Mouse (Mus musculus) adrenal gland, postnatal 36 days (tissue): Measurements from ENCODE around the gene Bclaf1. TPM values are rescaled to one million over a fixed set of nuclear protein-coding genes. Genes with fewer than 3 reads are reported as not detected.

Experiments used
- DNase-seq, 2 experiments: peaks; one replicate each; pipeline ENCODE4 v3.0.0; 2021; ENCODE audit warnings: mixed read lengths in 1 of 2
- total RNA-seq, 2 experiments: library from RNA; stranded (reverse); gene quantifications; 2 replicates each; pipeline ENCODE4 v1.2.3; 2021

Gene Bclaf1
- total RNA-seq, 2 experiments from 2014 or later = 99.1 to 112 TPM

GRCm38 (mm10) chr10:20314797-20315196 is 2.5 kb downstream of the Bclaf1 start:
- DNase-seq = peak in 1 of 2 experiments; percentile 9

DNA sequence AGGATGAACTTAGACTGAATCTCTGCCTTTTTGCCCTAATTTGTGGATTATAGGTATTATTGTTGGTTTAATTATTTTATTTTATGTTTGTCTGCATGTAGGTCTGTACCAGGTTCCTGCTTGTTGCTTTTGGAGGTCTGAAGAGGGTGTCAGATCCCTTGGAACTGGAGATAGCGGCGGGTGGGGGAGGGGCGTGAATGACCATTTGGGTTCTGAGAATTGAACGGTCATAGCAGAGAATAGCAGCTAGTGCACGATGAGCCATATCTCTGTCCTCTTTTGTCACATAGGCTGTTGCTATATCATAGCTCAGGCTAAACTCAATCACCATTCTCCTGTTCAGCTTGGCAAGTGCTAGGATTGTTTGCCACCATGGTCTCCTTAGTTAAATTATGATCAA is 5.2 kb downstream of the Bclaf1 start:
- DNase-seq = no peak

DNA sequence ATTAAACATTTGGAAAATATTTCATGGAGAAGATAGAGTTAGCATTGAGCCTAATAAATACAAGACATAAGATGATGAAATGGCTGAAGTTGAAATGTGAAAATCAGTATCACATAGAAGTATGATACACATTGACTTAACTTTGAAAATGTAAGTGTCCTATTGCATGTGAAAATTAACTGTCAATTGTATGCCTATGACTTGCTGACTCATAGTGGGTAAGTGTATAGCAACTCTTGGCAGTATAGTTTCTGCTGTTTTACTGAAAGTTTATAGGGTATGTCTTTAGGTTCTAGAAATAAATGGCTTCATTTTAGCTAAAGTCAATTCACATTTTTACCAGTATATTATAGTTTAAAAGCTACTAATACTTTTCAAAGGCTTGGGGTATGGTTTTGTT is 14.0 kb downstream of the Bclaf1 start:
- no peak for DNase-seq

DNA sequence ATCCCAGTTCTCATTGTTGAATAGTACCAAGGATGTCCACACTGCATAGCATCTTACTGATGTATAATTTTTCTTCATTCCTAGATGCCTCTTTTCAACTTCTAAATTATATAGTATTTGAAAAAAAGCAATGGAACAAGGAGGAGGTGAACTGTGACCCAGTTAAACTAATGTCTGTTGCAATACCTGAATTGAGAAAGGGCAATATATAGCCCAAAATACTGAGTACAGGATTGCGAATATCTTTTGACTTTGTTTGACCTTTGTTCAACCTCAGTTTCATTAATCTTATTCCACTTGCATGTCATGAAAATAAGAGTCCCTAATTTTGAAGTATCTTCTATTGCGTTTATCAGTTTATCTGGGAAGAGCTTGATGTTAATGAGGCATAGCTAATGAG is 19.0 kb downstream of the Bclaf1 start:
- no peak for DNase-seq

DNA sequence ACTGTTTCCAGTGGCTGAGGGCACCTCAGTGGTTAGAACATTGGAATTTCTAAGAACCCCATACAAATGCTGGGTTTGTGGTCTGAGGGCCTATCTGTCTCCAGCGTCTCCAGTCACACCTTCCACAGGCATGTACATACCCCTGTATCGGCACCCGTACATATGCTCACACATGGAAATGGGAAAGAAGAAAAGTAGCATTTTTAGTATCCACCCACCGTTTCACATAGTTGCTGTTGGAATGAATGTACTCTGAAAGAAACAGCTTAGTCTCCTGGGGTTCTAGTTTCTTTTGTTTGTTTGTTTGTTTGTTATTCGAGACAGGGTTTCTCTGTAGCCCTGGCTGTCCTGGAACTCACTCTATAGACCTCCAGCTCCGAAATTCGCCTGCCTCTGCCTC is 25.6 kb downstream of the Bclaf1 start:
- no peak for DNase-seq

GRCm38 (mm10) chr10:20345736-20346135 is 33.5 kb downstream of the Bclaf1 start:
- DNase-seq = peak in 1 of 2 experiments; percentile 32

DNA sequence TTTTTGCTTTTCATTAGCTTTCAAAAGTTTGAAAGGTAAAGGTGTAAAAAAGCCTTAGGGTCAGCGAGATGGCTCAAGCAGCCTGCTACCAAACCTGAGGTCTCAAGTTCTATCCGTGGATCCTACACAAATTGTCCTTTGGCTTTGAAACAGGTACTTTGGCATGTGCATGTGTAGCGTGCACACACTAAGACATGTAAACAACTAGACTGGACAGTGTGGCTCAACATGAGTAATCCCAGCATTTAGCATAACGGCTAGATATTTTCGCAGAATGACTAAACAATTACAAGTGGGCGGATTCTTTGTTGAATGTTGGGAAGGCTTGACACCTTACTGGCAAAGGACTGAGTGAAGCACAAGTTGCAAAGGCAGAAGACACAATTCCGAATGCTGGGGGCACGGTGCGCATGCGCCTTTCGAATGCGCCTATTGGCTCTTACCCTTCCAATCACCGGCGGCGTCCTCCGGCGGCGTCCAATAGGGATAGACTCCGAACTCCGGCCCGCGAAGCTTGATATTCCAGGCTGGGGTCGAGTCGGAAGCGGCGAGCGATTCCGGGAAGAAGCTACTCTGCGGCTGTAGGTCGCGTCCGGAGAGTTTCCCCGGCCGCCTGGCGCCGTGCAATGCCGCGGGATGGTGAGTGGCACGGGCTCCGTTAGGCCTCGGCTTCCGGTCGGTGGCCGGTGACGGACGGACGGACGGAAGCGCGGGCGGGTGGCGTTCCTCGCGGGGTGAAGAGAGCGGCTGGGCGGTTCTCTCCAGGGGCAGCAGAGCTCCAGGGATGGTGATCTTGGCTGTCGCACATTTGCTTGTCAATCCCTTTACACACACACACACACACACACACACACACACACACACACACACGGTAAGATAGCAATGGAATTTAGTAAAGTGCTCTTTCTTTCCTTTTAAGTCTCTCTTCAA is 35.3 kb downstream of the Bclaf1 start, which contains the start of gene Mtfr2:
Gene Mtfr2 (plus strand): TSS at position 486 of the 930 bp plus-strand sequence.
- peak; percentile 92 to 93 for DNase-seq

DNA sequence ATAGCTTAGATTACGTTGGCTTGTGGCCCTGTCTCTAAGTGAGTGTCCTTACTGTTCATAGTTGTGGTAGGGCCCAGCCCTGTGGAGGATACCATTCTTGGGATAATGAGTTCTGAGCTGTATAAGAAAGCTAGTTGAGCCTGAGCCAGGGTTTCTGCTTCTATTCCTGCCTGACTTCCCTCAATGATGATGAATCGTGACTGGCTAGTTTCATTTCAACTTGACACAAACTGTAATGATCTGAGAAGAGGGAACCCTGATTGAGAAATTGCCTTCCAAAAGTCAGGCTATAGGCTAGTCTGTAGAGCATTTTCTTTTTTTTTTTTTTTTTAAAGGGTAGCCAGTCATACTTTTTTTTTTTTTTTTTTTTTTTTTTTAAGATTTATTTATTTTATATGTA is 36.6 kb downstream of the Bclaf1 start:
- no peak for DNase-seq

- peak; percentile 15 to 17 for DNase-seq
These were observed 49.5 kb downstream of the Bclaf1 start for GRCm38 (mm10) chr10:20361542-20362449.

DNA sequence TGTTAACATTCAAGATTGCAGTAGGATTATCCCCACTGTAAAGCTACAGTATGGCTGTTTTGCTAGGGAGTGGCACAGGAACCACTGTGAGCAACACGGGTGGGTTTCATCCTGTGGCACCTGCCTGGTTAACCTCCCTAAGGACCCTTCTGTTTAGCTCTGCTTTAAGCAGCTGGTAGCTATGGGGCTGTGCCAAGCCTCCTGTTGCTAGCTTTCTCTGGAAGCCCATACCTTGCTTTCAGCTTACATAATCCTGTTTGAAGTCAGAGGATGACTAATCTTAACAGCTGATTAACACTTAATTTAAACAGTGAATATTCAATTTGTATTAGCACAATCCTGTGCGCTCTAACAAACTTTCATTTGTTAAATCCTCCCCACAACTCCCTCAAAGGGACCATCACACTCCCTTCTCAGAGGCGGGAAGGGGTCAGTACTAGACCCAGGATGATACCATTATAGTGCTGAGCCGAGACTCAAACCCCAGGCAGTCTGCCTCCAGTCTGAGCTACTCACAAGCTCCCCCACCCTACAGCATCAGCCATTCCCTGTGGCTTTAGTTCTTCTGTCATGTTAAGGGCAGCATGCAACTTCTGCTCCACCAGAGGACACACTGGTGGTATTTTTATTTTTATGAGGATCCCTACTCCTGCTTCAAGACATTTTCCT is 50.3 kb downstream of the Bclaf1 start:
- no peak for DNase-seq

DNA sequence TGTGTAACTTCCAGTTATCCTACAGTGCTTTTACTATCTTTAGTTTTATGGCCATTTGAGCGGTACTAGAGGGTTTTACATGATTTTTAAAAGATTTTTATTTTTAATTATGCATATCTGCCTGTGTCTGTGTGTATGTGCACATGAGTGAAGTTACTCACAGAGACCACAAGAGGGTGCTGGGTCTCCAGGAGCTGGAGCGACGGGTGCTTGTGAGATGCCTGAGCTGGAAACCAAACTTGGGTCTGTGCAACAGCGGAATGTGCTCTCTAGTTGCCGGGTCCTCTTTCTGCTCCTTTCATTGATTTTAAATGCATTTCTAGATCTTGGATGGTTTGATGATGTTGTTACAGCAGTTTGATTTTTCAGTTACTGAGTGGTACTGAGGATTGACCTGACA is 59.8 kb downstream of the Bclaf1 start:
- DNase-seq = peak in 1 of 2 experiments; percentile 6

DNA sequence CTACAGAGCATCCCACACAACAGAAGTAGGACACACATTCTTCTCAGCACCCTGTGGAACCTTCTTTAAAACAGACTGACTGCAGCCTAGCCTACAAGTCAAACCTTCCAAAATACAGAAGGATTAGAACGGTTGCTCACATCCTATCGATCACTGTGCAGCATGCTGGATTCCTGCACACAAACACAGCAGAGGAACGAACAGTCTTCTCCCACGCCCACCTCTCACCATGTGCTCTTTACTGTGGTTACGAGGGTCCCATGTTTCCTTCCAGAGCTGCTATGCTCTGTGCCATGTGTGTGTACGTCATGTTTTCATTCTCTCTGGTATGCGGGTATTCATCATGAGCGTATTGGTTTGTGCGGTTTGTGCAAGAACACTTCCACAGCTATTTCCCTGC is 65.4 kb downstream of the Bclaf1 start:
- DNase-seq = no peak

DNA sequence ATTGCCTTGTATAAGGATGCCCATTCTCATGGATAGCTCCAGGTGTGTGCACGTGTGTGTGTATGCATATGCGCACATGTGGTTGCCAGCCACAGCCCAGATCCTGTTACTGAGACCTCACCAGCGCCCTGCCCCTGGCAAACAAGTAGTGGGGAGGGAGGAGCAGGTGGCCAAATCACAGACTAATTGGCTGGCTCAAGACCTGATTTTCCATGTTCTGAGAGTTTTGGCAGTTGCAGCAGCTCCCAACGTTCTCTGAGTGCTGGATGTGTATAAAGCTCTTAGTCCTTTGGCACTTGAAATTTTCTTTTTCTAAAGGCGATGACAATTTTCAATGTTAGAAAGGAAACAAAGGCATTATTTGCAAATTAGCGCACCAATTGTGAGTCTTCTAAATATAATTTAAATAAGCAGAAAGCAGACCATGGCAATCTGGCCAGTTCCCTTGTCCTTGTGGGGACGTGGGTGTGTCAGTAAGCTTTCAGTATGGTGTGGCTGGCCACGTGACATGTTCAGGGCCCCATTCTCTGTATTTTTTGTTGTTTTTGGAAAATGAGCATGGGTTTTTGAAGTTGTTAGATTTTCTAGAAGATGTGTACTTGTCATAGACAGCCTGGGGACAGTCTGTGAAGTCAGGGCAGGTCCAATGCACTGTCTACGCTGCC is 66.9 kb downstream of the Bclaf1 start:
- DNase-seq = no peak

GRCm38 (mm10) chr10:20380798-20381197 is 68.5 kb downstream of the Bclaf1 start:
- no peak for DNase-seq

DNA sequence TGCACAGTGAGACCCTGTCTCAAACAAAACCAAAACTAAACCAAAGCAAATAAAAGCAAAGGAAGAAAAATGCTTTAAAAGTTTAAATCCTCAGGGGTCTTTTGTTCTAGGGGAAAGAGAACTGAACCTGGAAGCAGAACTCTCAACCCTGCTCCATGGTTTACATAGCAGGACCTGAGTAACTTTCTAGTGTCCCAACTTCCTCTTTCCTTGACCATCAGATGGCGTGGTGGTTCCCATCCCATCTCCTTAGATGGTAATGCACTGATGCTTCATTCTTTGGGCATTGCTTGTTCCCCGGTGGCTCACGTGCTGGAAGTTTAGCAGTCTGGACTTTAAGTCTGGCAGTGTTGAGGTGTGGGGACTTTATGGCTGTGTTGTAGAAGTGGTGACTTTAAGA is 69.1 kb downstream of the Bclaf1 start:
- no peak for DNase-seq

DNA sequence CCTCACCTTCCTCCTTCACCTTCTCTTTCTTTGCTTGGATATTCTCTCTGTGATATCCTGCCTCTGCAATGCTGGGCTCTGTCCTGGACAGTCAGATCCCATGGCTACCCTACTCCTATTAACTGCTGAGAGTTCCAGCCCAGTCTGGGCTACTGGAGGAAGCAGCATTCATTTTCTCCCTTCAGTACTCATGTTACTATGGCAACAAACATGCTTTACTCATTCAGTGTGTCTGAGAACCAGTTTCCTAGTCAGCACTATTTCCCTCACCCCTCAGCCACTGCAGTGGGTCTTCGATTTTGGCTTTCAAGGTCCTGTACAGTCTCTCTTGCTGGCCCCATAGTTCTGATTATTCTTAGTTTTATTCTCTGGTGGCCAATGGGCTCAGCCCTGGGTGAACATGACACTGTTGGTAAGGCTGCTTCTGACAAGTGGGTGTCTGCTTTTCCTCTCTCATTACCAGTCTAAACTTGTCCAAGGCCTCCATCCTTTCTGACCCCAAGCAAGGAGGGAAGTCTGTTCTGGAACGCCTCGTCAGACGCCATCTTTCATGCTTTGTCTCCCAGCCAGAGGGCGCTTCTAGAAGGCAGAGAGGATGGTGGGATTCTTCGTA is 70.6 kb downstream of the Bclaf1 start:
- no peak for DNase-seq

DNA sequence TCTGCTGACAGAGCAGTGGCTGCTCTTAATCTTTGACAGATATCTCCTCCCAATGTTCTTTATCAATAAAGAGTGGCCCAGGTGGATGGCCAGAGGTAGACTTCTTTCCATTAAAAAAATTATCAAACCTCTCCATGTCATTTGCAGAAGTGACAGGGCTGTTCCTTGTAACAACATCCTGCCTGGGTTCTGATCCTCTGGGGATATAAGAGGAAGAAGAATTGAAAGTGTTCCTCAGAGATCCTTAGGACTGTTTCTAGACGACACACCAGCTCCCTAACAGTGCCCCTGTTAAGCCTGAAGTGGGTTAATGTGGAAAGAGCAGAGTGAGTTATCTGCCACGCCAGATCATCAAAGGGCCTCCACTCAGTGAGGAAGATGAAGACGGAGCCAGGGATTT is 78.3 kb downstream of the Bclaf1 start:
- DNase-seq = no peak
